Mouse (Mus musculus) lung, embryonic 14.5 days (tissue): Measurements from ENCODE around the gene Skil. TPM values are rescaled to one million over a fixed set of nuclear protein-coding genes. Genes with fewer than 3 reads are reported as not detected.

ENCODE experiments used
- ATAC-seq: fragments of 200-750 bp; cut with Nextera tagmentation; 2 replicates; pipeline ENCODE4 v1.8.0; 2017; ENCODE audit warnings: mild to moderate bottlenecking, moderate TSS enrichment, moderate library complexity; ENCODE audit not compliant: insufficient read depth
- DNase-seq: peaks from one replicate; pipeline ENCODE4 v3.0.0-alpha.2; 2015
- H3K27ac ChIP-seq: fragments of 300-500 bp; sonication (generic); 2 replicates; pipeline ENCODE4 v1.5.1; 2014; ENCODE audit warnings: low read depth, mild to moderate bottlenecking, moderate library complexity
- H3K27me3 ChIP-seq: fragments of 300-500 bp; sonication (generic); 2 replicates; pipeline ENCODE4 v1.6.1; 2014; ENCODE audit warnings: low read length, control low read depth; ENCODE audit not compliant: insufficient read depth
- H3K36me3 ChIP-seq: fragments of 300-500 bp; sonication (generic); 2 replicates; pipeline ENCODE4 v1.6.1; 2014; ENCODE audit warnings: control low read depth; ENCODE audit not compliant: insufficient read depth
- H3K4me1 ChIP-seq: fragments of 300-500 bp; sonication (generic); 2 replicates; pipeline ENCODE4 v1.6.1; 2014; ENCODE audit warnings: antibody characterized with exemption, control low read depth; ENCODE audit not compliant: insufficient read depth
- H3K4me2 ChIP-seq: fragments of 300-500 bp; sonication (generic); 2 replicates; pipeline ENCODE4 v1.6.1; 2014; ENCODE audit warnings: mild to moderate bottlenecking
- H3K4me3 ChIP-seq: fragments of 300-500 bp; sonication (generic); 2 replicates; pipeline ENCODE4 v1.5.1; 2014; ENCODE audit warnings: low read depth, low read length
- H3K9ac ChIP-seq: fragments of 300-500 bp; sonication (generic); 2 replicates; pipeline ENCODE4 v1.6.1; 2014
- H3K9me3 ChIP-seq: fragments of 300-500 bp; sonication (generic); 2 replicates; pipeline ENCODE4 v1.6.1; 2016; ENCODE audit warnings: low read depth, low read length, control low read depth
- CTCF ChIP-seq: IDR thresholded peaks from 2 replicates; pipeline ENCODE4 v1.5.1; 2016; ENCODE audit warnings: antibody characterized with exemption, low read depth
- WGBS: fragments of 180-500 bp; shearing (Covaris S2); extraction: QIAGEN DNeasy Blood & Tissue Kit; methylation state at CpG from one replicate; pipeline ENCODE4 v1.1.7; 2014; 5-methylcytosine and 5-hydroxymethylcytosine counted together
- polyA plus RNA-seq: library from polyadenylated mRNA; unstranded; fragments of >200 nt; fragmentation: Nextera tagmentation; extraction: Ambion mirVana; gene quantifications from 2 replicates; pipeline ENCODE4 v1.2.1, GENCODE M21; 2014

Gene Skil
- polyA plus RNA-seq = 24.0 and 24.6 TPM in 2 replicates

DNA sequence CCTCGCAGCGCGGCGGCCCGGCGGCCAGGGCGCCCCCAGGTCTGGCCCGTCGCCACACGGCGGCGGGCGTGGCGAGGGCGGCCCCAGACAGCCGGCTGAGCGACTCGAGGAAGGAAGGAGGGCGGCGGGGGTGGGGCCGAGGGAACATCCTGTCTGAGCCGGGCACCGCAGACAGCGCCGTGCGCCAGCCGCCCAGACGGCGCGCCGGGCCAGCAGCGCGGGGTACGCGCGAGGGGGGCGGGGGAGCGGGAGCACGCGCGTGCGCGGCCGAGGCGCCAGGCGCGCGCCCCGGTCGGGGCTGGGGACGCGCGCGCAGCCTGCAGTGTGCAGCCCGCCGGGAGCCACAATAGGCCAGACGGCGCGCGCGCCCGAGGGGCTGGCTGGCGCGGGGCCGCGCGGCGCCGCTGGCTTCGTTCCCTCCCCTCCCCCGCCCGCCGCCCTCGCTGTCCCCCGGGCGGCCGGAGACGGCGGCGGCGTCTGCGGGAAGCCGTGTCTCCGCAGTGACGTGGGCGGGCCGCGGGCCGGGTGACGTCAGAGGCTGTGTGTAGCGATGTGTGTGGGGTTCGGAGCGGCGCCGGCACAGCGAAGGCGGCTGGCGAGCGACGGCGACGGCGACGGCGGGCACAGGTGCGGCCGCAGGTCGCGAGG is at the start of gene Skil:
TSS of gene Skil (plus strand) at position 528 of the 648 bp plus-strand sequence.
- Histone ChIP-seq H3K9ac (peak within 1 kb of the TSS; percentile 94), H3K27me3 (no peaks in the 10 kb centered on the region), H3K27ac (peak within 1 kb of the TSS; percentile 99), H3K36me3 (peaks cover 13% of the 10 kb centered on the region; the same call in 1 of the 2 replicates), H3K4me1 (peaks cover 19% of the 10 kb centered on the region), H3K4me2 (peak within 1 kb of the TSS; percentile 59), H3K4me3 (peak within 1 kb of the TSS; percentile 91), H3K9me3 (no peaks in the 10 kb centered on the region)
- TF ChIP-seq CTCF = no peak
- under 1% methylated on average over 84 of the region's 109 CpGs for WGBS
- DNase-seq = peak; percentile 96
- ATAC-seq = peak; percentile 96

DNA sequence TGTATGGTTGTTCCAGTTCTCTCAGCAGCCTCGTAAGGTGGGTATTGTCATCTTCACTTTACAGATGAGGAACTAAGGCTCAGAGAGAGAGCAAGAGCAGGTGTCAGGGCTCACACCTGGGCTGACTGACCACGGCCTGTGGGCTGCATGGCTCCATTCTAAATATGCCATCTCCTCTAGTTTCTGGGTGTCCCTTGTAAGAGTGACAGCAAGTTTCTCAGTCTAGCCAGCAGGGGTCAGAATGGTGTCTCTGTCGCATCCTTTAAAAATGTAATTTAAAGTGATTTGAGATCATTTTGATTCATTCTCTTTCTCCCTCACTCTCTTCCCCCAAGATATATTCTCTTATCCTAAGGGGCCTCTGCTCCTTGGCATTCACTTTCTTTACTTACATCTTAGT is 47.6 kb upstream of the Skil start:
- H3K9me3 ChIP-seq = no peaks in the 10 kb centered on the region
- no peak overlapping the region for H3K9ac ChIP-seq
- DNase-seq (peak; percentile 45), ATAC-seq (no peak)
- no peak overlapping the region for H3K27ac ChIP-seq
- no peak overlapping the region for H3K4me2 ChIP-seq
- H3K4me1 ChIP-seq = no peaks in the 10 kb centered on the region
- 65% methylated on average over 3 of the region's 3 CpGs for WGBS
- H3K27me3 ChIP-seq = no peaks in the 10 kb centered on the region
- peak; percentile 55 for TF ChIP-seq CTCF
- no peak overlapping the region for H3K4me3 ChIP-seq
- peaks cover 67% of the 10 kb centered on the region for H3K36me3 ChIP-seq

DNA sequence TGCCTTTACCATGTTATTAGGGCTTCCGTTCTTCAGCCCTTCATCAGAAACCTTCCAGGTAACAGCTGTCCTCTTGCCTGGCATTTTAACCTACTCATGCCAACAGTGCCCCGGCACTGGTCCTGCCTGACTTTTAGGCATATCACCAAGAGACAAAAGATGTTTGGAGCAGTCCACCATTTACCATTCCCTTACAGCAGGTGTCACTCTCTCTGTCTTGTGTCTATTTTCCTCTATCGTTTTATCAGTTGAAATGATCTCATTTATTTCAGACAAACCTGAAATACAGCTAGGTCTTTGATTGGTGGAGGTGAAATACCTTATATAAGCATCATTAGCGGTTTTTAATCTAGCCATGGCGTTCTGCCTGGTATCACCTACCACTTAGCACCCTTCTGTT is 45.8 kb upstream of the Skil start:
- Histone ChIP-seq H3K4me2 (no peak overlapping the region), H3K4me1 (no peaks in the 10 kb centered on the region), H3K36me3 (peaks cover 50% of the 10 kb centered on the region), H3K27me3 (no peaks in the 10 kb centered on the region), H3K27ac (no peak overlapping the region), H3K9ac (no peak overlapping the region), H3K9me3 (no peaks in the 10 kb centered on the region), H3K4me3 (no peak overlapping the region)
- 87% methylated on average over 5 of the region's 5 CpGs for WGBS
- no peak for TF ChIP-seq CTCF
- ATAC-seq (no peak), DNase-seq (no peak)

DNA sequence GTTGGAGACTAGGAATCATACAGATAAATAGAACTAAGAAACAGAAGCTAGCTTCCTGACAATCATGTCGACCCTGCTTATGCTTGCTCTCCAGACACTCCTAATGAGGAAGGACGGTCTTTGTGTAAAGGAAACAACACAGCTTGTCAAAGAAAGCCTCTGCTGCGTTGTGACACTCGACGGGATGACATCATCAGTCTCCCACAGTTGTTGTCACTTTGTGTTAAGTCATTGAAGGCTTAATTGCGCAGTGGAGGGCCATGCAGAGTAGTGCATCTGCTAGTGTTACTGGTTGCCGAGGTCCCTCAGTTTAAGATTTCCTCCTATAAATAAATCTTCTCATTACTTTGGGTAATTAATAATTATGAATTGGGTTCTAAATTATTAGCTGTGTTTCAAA is 44.5 kb upstream of the Skil start:
- 57% methylated on average over 7 of the region's 7 CpGs for WGBS
- H3K36me3 ChIP-seq = peaks cover 39% of the 10 kb centered on the region
- no peak overlapping the region for H3K9ac ChIP-seq
- no peak overlapping the region for H3K4me2 ChIP-seq
- H3K27ac ChIP-seq = no peak overlapping the region
- no peak for TF ChIP-seq CTCF
- H3K9me3 ChIP-seq = no peaks in the 10 kb centered on the region
- H3K27me3 ChIP-seq = no peaks in the 10 kb centered on the region
- no peak overlapping the region for H3K4me3 ChIP-seq
- H3K4me1 ChIP-seq = no peaks in the 10 kb centered on the region
- ATAC-seq = no peak
- DNase-seq = no peak

DNA sequence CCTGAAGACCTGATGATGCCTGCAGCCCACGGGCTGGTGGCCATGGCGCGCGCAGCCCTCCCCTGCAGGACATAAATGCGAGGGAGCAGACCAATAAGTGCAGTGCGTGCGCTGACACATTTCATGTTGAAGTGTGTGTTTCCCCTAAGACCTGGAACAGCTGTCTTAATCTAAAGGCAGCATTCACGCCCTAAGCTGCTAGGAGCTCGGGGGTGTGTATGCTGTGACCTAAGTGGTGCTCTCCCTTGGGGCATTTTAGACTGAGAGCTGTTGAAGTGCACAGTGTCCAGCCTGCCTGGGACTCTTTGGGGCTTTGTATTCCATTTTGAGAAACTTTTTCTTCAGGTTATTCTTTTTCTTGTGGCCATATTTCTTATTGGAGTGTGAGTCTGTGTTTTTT is 43.1 kb upstream of the Skil start:
- H3K4me3 ChIP-seq = no peak overlapping the region

DNA sequence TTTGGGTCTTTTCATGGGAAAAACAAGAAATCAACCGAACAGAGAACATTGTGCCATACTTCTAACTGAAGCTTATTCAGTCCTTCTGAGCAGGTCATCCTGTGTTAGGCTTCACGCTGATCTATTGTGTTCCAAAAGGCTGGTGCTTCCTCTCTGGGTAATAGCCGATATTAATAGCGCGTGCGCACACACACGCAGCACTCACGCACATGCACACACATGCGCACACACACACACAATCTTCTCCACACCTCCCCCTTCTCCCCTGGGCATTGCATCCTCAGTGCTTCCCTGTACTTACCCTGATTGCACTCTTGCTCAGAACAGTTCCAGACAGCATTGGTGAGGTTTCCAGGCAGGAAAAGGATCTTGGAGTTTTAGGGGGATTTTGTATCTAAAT is 41.7 kb upstream of the Skil start:
- Histone ChIP-seq H3K36me3 (peaks cover 31% of the 10 kb centered on the region), H3K27ac (no peak overlapping the region), H3K9ac (no peak overlapping the region), H3K4me1 (no peaks in the 10 kb centered on the region), H3K9me3 (no peaks in the 10 kb centered on the region), H3K4me2 (no peak overlapping the region), H3K4me3 (no peak overlapping the region), H3K27me3 (no peaks in the 10 kb centered on the region)
- DNase-seq = no peak
- 93% methylated on average over 9 of the region's 9 CpGs for WGBS
- TF ChIP-seq CTCF = no peak
- ATAC-seq = no peak

More for the DNA sequence above, 43.1 kb upstream of the Skil start:
- DNase-seq (no peak), ATAC-seq (no peak)
- TF ChIP-seq CTCF = no peak
- Histone ChIP-seq H3K9me3 (no peaks in the 10 kb centered on the region), H3K36me3 (peaks cover 35% of the 10 kb centered on the region), H3K9ac (no peak overlapping the region), H3K4me1 (no peaks in the 10 kb centered on the region), H3K27ac (no peak overlapping the region), H3K4me2 (no peak overlapping the region), H3K27me3 (no peaks in the 10 kb centered on the region)
- 85% methylated on average over 9 of the region's 9 CpGs for WGBS

DNA sequence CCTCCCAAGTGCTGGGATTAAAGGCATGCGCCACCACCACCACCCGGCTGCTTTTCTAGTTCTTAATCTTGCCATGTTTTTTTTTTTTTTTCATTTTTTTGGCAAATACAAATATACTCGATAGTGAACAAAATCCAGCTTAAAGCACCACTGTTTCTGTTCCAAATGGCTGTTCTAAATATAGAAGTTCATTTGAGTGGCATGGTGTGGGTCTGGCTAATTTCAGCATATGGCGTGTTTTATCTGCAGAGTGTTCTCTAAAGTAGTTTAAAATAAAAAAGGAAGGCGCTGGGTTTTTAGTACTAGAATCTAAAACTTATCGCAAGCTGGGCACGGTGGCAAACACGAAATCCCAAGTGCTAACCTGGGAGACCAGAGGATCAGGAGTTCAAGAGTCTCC is 40.0 kb upstream of the Skil start:
- TF ChIP-seq CTCF = no peak
- no peak overlapping the region for H3K27ac ChIP-seq
- H3K9ac ChIP-seq = no peak overlapping the region
- no peak overlapping the region for H3K4me2 ChIP-seq
- H3K27me3 ChIP-seq = no peaks in the 10 kb centered on the region
- no peak overlapping the region for H3K4me3 ChIP-seq
- ATAC-seq (no peak), DNase-seq (no peak)
- WGBS = 88% methylated on average over 8 of the region's 8 CpGs
- H3K4me1 ChIP-seq = no peaks in the 10 kb centered on the region
- H3K9me3 ChIP-seq = no peaks in the 10 kb centered on the region
- peaks cover 16% of the 10 kb centered on the region for H3K36me3 ChIP-seq
